Mouse (Mus musculus) left cerebral cortex, adult 18-20 months (tissue): ENCODE results near the gene Elmsan1. TPM values are rescaled to one million over a fixed set of nuclear protein-coding genes. Genes with fewer than 3 reads are reported as not detected.

Source experiments
- DNase-seq, 2 experiments: peaks; one replicate each; pipeline ENCODE4 v3.0.0; 2021 to 2022; ENCODE audit warnings: low spot score in 2 of 2, mixed read lengths in 1 of 2
- total RNA-seq, 2 experiments: library from RNA; stranded (reverse); gene quantifications; 2 replicates each; pipeline ENCODE4 v1.2.3; 2021

The Elmsan1 gene
- total RNA-seq, 2 experiments from 2014 or later = 18.2 to 19.8 TPM

DNA sequence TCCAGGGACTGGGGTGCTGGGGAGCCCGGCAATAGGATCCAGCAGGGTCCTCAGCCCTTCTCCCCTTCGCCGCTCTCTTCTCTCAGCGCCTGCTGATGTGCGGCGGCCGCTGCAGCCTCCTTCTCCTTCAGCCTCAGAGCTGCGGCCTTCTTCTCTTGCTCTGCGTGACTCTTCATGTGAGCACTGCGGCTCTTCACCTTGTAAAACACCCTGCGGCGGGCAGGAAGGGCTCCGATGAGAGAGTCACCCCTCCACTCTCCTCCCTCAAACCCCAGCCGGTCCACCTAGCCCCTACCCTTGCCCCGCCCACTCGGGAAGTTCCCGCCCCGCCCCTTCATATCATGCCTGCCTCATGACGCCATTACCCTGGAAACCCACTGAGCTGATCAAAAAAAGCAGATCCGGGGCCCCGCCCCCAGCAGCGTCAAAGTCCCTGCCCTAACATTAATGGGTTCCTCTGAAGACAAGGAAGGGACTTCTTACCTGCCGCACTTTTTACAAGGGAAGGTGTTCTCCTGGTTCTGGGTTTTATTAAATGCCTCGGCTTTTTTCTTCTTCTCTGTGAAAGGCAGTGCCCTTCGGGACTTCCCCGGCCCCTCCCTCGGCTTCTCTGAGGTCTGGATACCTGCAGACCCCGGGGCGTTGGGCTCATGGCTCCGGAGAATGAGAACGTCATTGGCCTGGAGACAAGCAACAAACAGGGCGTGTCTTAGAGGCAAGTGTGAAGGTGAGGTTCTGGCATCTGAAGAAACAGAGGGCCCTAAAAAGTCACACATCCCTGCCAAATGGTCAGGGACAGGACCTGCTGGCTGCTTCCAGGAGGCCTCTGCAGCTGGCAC is 66.1 kb downstream of the Elmsan1 start:
- no peak for DNase-seq

GRCm38 (mm10) chr12:84151911-84152310 is 66.8 kb downstream of the Elmsan1 start:
- no peak for DNase-seq

GRCm38 (mm10) chr12:84150976-84151375 is 67.7 kb downstream of the Elmsan1 start:
- no peak for DNase-seq

- no peak for DNase-seq
These were observed 68.7 kb downstream of the Elmsan1 start for GRCm38 (mm10) chr12:84149971-84150370.

DNA sequence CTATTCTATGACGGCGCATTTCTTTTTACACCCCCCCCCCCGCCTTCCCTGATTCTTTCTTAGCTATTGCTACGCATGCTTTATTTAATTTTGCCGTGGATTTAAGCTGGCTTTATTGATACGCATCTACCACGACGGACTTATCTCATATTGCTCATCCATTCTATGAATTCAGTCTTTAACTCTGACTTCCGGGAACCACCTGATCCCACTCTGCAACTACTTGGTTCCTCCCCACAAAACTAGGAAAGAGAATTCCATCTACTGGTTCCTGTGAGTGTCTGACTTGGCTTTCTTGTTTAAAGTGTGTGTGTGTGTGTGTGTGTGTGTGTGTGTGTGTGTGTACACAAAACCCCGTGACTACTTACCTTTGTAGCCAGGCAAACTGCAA is 70.1 kb downstream of the Elmsan1 start:
- DNase-seq = no peak

DNA sequence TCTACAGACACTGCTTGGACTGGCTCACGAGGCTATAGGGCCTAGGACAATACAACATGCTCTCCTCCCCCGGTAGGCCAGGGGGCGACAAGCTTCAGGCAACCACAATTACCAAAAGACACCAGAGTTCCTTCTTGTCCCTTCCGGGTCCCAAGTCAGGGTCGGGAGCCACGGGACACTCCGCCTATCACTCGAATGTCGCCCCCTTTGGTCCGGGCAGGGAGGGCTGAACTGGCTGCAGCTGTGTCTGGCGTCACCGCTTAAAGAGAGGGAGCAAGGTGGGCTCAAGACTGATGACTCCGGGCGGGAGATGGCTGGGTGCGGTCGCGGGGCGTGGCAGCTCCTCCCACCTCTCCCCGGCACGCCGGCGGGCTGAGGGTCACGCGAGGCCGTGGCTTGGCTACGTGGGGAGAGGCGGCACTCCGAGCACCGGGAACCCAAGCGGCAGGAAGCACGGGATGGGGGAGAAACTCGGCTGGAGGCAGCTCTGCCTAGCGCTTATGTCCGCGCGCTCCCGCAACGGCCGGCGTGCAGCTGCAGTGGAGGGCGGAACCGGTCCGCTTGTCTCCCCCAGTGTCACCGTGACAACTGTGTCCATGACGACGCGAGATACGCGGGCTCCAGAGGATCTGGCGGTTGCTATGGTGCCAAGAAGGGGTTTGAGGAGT is 70.6 kb downstream of the Elmsan1 start, which contains the start of gene Pnma1:
Pnma1 (minus strand) TSS at position 536 of the 668 bp plus-strand sequence.
- DNase-seq = peak; percentile 74 to 81

GRCm38 (mm10) chr12:84142281-84143050 is 76.2 kb downstream of the Elmsan1 start:
- DNase-seq = no peak

GRCm38 (mm10) chr12:84141271-84141670 is 77.4 kb downstream of the Elmsan1 start:
- no peak for DNase-seq

- no peak for DNase-seq
These were observed 78.5 kb downstream of the Elmsan1 start for GRCm38 (mm10) chr12:84140135-84140534.

GRCm38 (mm10) chr12:84137131-84137530 is 81.5 kb downstream of the Elmsan1 start:
- DNase-seq = no peak

GRCm38 (mm10) chr12:84132265-84132664 is 86.4 kb downstream of the Elmsan1 start:
- DNase-seq = no peak

GRCm38 (mm10) chr12:84129931-84130330 is 88.8 kb downstream of the Elmsan1 start:
- DNase-seq = no peak

DNA sequence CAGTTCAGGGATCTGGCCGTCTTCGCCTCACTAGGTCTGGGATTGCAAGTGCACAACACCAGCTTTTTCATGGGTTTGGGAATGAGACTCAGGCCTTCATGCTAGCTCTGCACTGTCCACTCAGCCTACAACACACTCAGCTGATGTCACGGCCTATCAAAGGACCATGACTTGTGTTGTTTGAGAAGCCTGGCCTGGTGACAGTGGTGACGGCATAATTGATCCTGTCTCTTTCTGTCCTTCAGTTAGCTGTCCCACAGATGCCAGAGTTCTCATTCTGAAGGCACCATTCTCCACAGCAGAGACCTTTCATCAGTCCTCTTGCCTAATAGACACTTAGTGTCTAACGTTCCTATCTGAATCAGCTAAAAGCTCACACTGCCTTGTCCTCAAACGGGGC is 90.1 kb downstream of the Elmsan1 start:
- no peak for DNase-seq

DNA sequence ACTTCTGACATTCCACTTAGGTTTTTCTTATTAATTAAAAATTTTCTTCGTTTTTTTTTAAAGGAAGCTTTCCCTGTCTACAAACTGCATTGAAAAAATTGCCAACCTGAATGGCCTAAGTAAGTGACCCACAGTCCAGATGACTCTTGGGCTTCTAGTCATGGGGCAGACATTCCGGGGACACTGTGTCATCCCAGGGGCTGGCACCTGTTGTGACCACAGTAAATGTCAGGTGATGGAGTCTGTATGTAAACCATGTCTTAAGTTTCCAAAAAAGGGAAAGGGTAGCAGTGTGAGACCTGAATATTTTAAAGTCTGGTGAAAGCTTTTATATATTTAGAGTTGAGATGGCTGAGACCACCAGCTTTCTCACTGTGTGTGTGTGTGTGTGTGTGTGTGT is 91.8 kb downstream of the Elmsan1 start:
- no peak for DNase-seq

DNA sequence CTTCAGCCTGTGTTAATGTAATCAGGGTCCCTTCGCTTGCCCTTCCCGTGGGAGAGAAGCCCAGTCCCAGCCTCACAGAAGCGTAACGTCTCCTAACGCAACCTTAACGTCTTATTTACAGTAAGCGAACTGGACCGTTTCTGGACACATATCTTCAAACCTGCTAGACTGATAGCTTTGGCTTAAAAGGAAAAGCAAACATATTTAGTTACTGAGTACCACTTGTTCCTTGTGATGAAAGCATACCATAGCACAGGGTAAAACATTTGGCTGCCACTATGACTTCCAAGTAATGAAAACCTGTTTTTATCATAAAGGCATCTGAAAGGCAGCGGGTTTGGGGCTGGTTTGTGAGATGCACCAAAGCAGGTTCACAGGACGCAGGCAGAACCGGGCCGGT is 92.8 kb downstream of the Elmsan1 start:
- no peak for DNase-seq

DNA sequence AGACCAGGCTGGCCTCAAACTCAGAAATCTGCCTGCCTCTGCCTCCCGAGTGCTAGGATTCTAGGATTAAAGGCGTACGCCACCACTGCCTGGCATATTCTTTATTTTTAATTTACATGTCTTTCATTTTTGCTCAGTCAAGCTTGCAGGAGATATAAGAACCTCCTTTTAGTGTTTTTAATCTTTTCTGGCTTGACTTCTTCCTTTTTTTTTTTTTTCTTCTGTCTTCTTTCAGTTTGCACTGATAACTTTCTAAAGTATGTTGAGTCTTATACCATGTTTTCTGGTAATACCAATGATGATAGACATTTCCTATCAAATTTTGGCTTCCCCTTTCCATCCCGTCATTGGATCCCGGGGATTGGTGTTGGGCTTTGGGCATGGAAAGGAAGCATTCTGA is 99.1 kb downstream of the Elmsan1 start:
- no peak for DNase-seq

DNA sequence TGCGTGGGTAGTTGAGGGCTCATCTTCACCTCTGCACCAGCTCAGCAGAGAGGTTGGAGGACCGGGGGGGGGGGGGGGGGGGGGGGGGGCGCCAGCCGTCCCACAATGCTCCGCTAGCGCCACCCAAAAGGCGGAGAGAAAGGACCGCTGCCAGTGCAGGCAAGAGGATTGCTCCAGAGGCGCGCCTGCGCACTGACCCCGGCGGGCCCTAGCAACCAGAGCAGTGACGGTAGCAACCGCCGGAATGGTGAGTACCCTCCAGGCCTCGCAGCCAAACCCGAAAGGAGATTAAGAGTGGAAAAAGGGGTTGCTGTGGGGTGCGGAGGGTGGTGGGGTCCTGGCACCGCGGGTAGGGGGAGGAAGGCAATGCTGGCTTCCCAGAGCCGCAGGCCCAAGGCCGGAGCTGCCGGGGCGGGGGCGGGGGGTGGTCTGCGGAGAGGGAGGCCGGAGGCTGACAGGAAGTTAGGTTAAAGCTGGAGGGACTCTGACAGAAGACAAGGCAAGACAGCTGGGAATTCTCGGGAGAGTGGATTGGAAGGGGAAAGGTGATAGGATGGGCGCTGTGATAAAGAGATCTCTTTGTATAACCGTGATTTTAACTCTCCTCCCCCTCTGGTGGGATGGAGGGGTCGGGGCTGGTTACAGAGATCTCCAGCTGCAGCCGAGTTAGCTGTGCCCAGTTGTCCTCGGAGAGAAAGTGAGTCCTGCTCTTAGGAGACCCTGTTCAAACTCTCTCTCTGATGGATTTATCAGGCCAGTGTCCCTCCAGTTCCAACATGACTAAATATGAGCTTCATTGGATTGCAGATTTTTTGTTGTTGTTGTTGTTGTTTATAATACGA is 104.3 kb downstream of the Elmsan1 start, which contains the start of gene Dnal1:
Dnal1 (plus strand) TSS at position 214 of the 842 bp plus-strand sequence.
- peak; percentile 89 to 90 for DNase-seq

DNA sequence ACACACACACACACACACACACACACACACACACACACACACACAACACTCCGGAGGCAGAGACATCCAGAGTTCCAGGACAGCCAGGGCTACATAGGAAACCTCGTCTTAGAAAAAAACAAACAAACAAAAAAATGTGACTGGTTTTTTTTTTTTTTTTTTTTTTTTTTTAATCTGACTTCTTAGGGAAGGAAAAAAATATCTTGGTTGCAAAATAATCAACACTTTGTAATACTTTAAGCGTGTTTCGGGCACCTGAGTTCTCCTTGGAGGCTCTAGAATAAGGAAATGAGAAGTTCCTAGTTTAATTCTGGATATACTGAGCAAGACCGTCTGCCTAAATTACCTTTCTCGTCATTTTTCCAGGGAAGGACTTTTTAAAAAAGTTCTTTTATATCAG is 105.0 kb downstream of the Elmsan1 start:
- no peak for DNase-seq

DNA sequence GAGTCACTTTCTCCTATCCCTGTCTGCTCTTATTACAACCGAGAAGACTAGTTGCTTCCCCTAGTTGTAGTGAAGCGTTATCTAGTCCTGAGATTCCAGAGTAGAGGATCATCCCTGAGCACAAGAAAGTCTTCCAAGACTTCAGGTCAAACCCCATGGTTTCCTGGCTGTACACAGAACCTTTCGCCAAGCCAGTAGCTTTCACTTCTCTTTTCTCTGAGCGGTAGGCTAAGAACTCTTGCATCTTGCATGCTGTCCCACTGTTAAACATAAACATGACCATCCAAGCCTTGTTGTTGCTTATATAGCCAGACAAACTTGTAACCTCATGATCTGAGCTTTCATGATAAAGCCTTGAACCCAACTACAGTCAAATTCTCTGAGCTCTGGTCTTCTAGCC is 107.9 kb downstream of the Elmsan1 start:
- no peak for DNase-seq

DNA sequence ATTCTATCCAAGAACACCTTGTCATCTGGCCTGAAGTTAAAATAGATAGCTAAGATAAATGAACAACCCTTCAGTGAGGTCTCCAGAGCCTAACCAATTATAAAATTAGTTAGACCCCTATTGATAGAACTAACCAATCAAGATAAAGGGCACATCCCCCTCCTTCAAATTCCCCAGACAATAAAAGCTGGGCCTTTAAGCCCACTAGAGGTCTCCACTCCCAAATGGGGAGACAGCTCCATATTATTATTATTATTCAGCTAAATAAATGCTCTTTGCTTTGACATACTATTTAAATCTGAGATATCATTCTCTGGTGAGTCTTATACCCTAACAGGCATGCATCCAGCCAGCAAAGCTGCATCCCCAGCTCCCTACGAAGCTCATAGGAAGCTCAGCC is 108.8 kb downstream of the Elmsan1 start:
- no peak for DNase-seq

DNA sequence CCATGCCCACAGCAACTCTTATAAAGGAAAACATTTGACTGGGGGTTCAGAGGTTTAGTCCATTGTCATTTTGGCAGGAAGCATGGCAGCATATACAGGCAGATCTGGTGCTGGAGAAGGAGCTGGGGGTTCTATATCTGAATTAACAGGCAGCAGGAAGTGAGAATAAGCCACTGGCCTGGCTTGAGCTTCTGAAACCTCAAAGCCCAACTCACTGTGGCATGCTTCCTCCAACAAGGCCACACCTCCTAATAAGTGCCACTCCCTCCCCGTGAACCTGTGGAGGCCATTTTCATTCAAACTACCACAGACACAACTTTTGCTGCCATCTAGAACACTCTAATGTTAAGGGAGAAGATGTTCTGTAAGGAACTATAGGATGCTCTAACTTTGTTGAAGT is 111.0 kb downstream of the Elmsan1 start:
- no peak for DNase-seq
